Mouse (Mus musculus) liver, embryonic 15.5 days (tissue): ENCODE data around the gene Inhbb. TPM values are rescaled to one million over a fixed set of nuclear protein-coding genes. Genes with fewer than 3 reads are reported as not detected.

ENCODE experiments used
- ATAC-seq: fragments of 200-750 bp; cut with Nextera tagmentation; 2 replicates; pipeline ENCODE4 v1.8.0; 2017; ENCODE audit warnings: moderate number of reproducible peaks, mild to moderate bottlenecking, moderate library complexity; ENCODE audit not compliant: insufficient read depth
- H3K27ac ChIP-seq: fragments of 300-500 bp; sonication (generic); replicated peaks from 2 replicates; pipeline ENCODE4 v1.5.1; 2015; ENCODE audit warnings: mild to moderate bottlenecking, inconsistent platforms
- H3K27me3 ChIP-seq: fragments of 300-500 bp; sonication (generic); 2 replicates; pipeline ENCODE4 v1.6.1; 2015; ENCODE audit warnings: mild to moderate bottlenecking, inconsistent platforms
- H3K36me3 ChIP-seq: fragments of 300-500 bp; sonication (generic); replicated peaks from 2 replicates; pipeline ENCODE4 v1.6.1; 2015; ENCODE audit warnings: moderate library complexity, mild to moderate bottlenecking, inconsistent platforms
- H3K4me1 ChIP-seq: fragments of 300-500 bp; sonication (generic); replicated peaks from 2 replicates; pipeline ENCODE4 v1.6.1; 2015; ENCODE audit warnings: inconsistent platforms
- H3K4me2 ChIP-seq: fragments of 300-500 bp; sonication (generic); 2 replicates; pipeline ENCODE4 v1.6.1; 2015; ENCODE audit warnings: moderate library complexity, mild to moderate bottlenecking, inconsistent platforms
- H3K4me3 ChIP-seq: fragments of 300-500 bp; sonication (generic); replicated peaks from 2 replicates; pipeline ENCODE4 v1.5.1; 2015; ENCODE audit warnings: mild to moderate bottlenecking, inconsistent platforms
- H3K9ac ChIP-seq: fragments of 300-500 bp; sonication (generic); 2 replicates; pipeline ENCODE4 v1.6.1; 2015; ENCODE audit warnings: moderate library complexity, mild to moderate bottlenecking, inconsistent platforms
- H3K9me3 ChIP-seq: fragments of 300-500 bp; sonication (generic); replicated peaks from 2 replicates; pipeline ENCODE4 v1.6.1; 2016; ENCODE audit warnings: inconsistent platforms
- WGBS: fragments of 180-500 bp; shearing (Covaris S2); methylation state at CpG from one replicate; pipeline ENCODE4 v1.1.7; 2015; ENCODE audit warnings: mixed read lengths; ENCODE audit not compliant: insufficient replicate concordance; 5-methylcytosine and 5-hydroxymethylcytosine counted together
- polyA plus RNA-seq: library from polyadenylated mRNA; unstranded; fragments of >200 nt; fragmentation: Nextera tagmentation; extraction: Ambion mirVana; gene quantifications from 2 replicates; pipeline ENCODE4 v1.2.1, GENCODE M21; 2015

The Inhbb gene
- polyA plus RNA-seq, 1 experiment from 2014 or later = 0.09 TPM

DNA sequence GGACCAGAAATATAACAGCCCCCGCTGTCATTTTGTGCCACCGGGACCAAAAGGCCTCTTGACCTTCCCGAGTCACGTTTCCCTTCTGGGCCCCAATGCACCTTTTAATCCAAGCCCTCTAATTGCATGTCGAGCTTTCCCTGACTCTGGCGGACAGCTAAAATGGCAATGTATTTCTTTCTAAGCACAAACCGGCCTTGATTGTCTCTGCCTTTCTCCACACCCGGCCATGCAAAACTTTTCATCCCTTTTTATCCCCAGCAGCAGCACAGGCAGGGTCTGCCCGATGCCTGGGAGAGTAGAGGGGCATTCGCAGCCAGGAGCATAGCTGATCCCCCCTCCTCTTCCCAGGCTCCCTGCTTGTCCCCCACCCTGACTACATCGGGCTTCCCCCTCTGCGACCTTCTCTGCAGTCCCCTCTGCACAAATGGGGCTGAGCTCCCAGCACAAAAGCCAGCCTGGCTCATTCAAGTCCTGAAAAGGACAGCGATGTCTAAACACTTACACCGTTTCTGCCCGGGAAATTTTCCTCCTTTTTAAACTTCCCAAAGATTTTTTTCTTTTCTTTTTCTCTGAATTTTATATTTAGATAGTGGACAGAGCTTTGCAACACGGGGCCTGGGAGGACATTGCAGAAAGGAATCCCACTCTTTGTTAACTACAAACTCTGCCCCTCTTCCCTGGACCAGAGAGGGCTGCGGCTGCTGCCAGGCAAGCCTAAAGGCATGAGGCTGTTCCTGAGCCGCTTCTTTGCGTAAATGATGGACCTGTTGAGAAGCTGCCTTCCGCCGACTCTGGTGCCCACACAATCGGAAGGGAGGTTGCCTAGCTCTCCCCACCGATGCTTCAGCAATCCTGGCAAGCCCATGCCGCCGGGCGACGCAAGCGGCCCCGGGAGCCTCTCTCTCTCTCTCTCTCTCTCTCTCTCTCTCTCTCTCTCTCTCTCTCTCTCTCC lies 2.6 kb downstream of the Inhbb start:
- Histone ChIP-seq H3K36me3 (no peaks in the 10 kb centered on the region), H3K27ac (no peak overlapping the region), H3K4me3 (no peak overlapping the region), H3K4me2 (no peak overlapping the region), H3K9me3 (no peaks in the 10 kb centered on the region), H3K9ac (no peak overlapping the region), H3K27me3 (peaks cover 84% of the 10 kb centered on the region), H3K4me1 (peaks cover 21% of the 10 kb centered on the region; the same call in 1 of the 2 replicates)
- WGBS = 7% methylated on average over 29 of the region's 29 CpGs
- no peak for ATAC-seq

DNA sequence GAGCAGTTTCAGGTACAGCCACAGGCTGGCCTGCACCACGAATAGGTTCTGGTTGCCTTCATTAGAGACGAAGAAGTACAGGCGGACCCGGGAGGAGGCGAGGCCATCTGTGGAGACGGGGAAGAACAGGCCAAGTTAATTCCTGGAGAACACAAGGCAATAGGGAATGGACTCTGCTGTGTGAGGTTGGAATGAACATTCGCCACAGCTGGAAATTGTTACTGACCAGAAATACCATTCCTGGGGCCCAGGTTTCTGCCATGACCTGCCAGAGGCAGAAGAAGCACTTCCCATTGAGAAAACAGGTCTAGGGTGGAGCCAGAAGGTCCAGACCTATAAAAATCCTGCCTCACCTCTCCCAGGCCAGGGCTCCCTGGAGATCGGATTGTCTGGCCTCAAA lies 4.1 kb downstream of the Inhbb start:
- Histone ChIP-seq H3K27me3 (peaks cover 70% of the 10 kb centered on the region), H3K4me2 (no peak overlapping the region), H3K9ac (no peak overlapping the region), H3K9me3 (no peaks in the 10 kb centered on the region), H3K4me3 (no peak overlapping the region), H3K4me1 (peaks cover 21% of the 10 kb centered on the region; the same call in 1 of the 2 replicates), H3K27ac (no peak overlapping the region), H3K36me3 (no peaks in the 10 kb centered on the region)
- WGBS = 63% methylated on average over 8 of the region's 8 CpGs
- ATAC-seq = no peak

- Histone ChIP-seq H3K36me3 (no peaks in the 10 kb centered on the region), H3K4me1 (peaks cover 19% of the 10 kb centered on the region; the same call in 1 of the 2 replicates), H3K4me2 (no peak overlapping the region), H3K27me3 (peaks cover 65% of the 10 kb centered on the region), H3K9me3 (no peaks in the 10 kb centered on the region), H3K27ac (no peak overlapping the region), H3K9ac (no peak overlapping the region), H3K4me3 (no peak overlapping the region)
- 66% methylated on average over 20 of the region's 20 CpGs for WGBS
- ATAC-seq = no peak
Observed at GRCm38 (mm10) chr1:119417542-119417941, 4.5 kb downstream of the Inhbb start.

DNA sequence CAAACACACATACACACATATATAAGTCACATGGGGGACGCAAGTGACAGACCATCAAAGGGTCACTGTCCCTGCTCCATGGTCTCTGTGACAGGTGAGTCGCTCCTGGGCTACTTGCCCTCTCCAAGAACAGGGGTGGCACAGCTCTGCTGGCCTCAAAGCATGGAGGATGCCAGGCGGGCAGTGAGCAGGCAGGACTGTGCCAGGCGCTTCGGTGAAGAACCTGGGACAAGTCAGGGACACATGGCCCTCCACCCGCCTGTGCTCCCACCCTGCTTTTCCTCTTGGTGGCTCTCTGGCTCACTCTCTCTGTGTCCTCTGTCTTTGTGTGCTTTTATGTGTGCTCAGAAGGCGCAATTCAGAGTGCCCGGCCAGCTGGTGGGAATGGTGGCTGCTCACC lies 5.4 kb downstream of the Inhbb start:
- Histone ChIP-seq H3K4me1 (peaks cover 11% of the 10 kb centered on the region; the same call in 1 of the 2 replicates), H3K4me3 (no peak overlapping the region), H3K4me2 (no peak overlapping the region), H3K27me3 (peaks cover 56% of the 10 kb centered on the region), H3K9me3 (no peaks in the 10 kb centered on the region), H3K36me3 (no peaks in the 10 kb centered on the region), H3K9ac (no peak overlapping the region), H3K27ac (no peak overlapping the region)
- ATAC-seq = no peak
- WGBS = 58% methylated on average over 8 of the region's 8 CpGs

- H3K27me3 ChIP-seq = peaks cover 52% of the 10 kb centered on the region
- 29% methylated on average over 7 of the region's 7 CpGs for WGBS
Observed at GRCm38 (mm10) chr1:119416177-119416576, 5.9 kb downstream of the Inhbb start.

DNA sequence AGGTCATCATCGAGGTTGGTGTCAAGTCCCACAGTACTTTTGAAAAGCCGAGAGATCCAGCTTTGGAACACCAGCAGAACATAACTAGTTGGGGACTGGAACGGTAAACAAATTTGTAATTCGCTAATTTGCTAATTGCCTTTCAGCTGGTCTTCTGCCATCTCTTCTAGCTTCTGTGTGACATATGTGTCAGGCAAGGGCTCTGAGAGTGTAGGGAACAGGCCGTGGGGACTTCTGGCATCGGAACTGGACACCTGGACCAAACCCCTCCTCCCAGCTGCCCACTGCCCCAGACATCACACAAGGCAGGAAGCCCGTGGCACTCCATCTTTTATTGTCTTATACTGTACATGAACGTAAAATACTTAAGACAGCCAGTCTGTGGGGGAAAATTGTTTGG lies 6.9 kb downstream of the Inhbb start:
- H3K36me3 ChIP-seq = no peaks in the 10 kb centered on the region
- H3K4me2 ChIP-seq = no peak overlapping the region
- H3K27ac ChIP-seq = no peak overlapping the region
- ATAC-seq = no peak
- H3K4me1 ChIP-seq = no peaks in the 10 kb centered on the region; the same call in 1 of the 2 replicates
- peaks cover 42% of the 10 kb centered on the region for H3K27me3 ChIP-seq
- no peaks in the 10 kb centered on the region for H3K9me3 ChIP-seq
- WGBS = 71% methylated on average over 8 of the region's 8 CpGs
- no peak overlapping the region for H3K4me3 ChIP-seq
- H3K9ac ChIP-seq = no peak overlapping the region

More at GRCm38 (mm10) chr1:119416177-119416576, 5.9 kb downstream of the Inhbb start:
- H3K9ac ChIP-seq = no peak overlapping the region
- H3K4me3 ChIP-seq = no peak overlapping the region
- no peak for ATAC-seq
- peaks cover 7% of the 10 kb centered on the region; the same call in 1 of the 2 replicates for H3K4me1 ChIP-seq
- no peak overlapping the region for H3K27ac ChIP-seq
- no peak overlapping the region for H3K4me2 ChIP-seq
- no peaks in the 10 kb centered on the region for H3K36me3 ChIP-seq
- no peaks in the 10 kb centered on the region for H3K9me3 ChIP-seq

GRCm38 (mm10) chr1:119410661-119411060 lies 11.4 kb downstream of the Inhbb start:
- 64% methylated on average over 5 of the region's 5 CpGs for WGBS
- H3K27me3 ChIP-seq = no peaks in the 10 kb centered on the region
- no peak overlapping the region for H3K9ac ChIP-seq
- H3K4me3 ChIP-seq = no peak overlapping the region
- H3K4me1 ChIP-seq = no peaks in the 10 kb centered on the region
- no peak for ATAC-seq
- no peaks in the 10 kb centered on the region for H3K9me3 ChIP-seq
- H3K27ac ChIP-seq = no peak overlapping the region
- no peaks in the 10 kb centered on the region for H3K36me3 ChIP-seq
- H3K4me2 ChIP-seq = no peak overlapping the region

DNA sequence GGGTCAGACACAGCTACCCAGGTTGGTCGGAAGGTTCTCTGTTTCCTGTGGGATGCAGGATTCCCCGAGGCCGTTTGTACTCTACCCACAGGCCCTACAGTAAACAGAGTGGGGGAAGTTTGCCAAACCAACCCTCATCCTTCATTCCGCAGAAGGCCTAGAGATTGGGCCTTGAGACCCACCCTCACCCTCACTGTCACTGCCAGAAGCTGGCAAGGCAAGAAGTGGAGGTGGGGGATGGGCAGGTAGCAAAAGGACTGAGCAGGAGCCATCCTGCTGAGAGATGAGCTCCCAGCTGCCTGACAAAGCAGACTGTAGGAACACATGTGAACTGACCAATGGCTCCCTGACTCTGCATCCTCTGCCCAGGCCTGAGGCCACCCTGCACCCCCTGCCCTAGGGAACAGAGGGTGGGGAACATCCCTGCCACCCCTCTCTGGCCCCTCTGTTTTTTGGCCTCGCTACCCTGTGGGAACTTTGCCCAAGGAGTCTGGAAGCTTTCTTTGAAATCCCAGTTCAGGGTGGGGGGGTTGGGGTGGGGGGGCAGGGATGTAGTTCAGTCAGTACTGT lies 12.4 kb downstream of the Inhbb start:
- Histone ChIP-seq H3K36me3 (no peaks in the 10 kb centered on the region), H3K9me3 (no peaks in the 10 kb centered on the region), H3K27me3 (no peaks in the 10 kb centered on the region), H3K27ac (no peak overlapping the region), H3K4me3 (no peak overlapping the region), H3K9ac (no peak overlapping the region), H3K4me2 (no peak overlapping the region), H3K4me1 (no peaks in the 10 kb centered on the region)
- WGBS = 40% methylated on average over 5 of the region's 5 CpGs
- no peak for ATAC-seq

- ATAC-seq = no peak
- Histone ChIP-seq H3K9me3 (no peaks in the 10 kb centered on the region), H3K36me3 (no peaks in the 10 kb centered on the region), H3K4me1 (no peaks in the 10 kb centered on the region), H3K27me3 (no peaks in the 10 kb centered on the region), H3K4me3 (no peak overlapping the region), H3K4me2 (no peak overlapping the region), H3K27ac (no peak overlapping the region), H3K9ac (no peak overlapping the region)
- WGBS = 67% methylated on average over 7 of the region's 7 CpGs
Observed at GRCm38 (mm10) chr1:119409106-119409505, 12.9 kb downstream of the Inhbb start.

- WGBS = 35% methylated on average over 6 of the region's 6 CpGs
- Histone ChIP-seq H3K4me2 (no peak overlapping the region), H3K27ac (no peak overlapping the region), H3K9me3 (no peaks in the 10 kb centered on the region), H3K27me3 (no peaks in the 10 kb centered on the region), H3K36me3 (no peaks in the 10 kb centered on the region), H3K4me1 (no peaks in the 10 kb centered on the region), H3K4me3 (no peak overlapping the region), H3K9ac (no peak overlapping the region)
- ATAC-seq = no peak
Observed at GRCm38 (mm10) chr1:119407691-119408315, 14.2 kb downstream of the Inhbb start.

DNA sequence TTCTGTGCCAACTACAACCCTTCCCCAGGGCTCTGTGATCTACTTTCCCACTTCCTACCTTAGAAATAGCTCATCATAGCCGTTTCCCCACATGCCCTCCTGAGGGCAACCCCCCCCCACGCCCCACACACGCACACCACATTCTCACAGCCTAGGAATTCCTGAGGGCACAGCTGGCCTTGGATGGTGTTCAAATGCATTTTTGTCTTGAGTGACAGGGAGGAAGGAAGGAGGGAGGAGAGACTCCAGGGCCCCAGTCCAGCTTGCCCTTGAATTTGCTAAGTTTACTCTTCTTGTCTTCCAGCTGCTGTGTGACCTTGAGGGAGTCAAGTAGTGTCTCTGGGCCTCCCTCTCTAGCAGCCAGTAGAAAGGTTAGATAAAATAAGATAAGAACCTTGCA lies 17.2 kb downstream of the Inhbb start:
- H3K4me3 ChIP-seq = no peak overlapping the region
- no peaks in the 10 kb centered on the region for H3K4me1 ChIP-seq
- 33% methylated on average over 3 of the region's 3 CpGs for WGBS
- no peak overlapping the region for H3K4me2 ChIP-seq
- no peak overlapping the region for H3K9ac ChIP-seq
- H3K27ac ChIP-seq = no peak overlapping the region
- no peak for ATAC-seq
- no peaks in the 10 kb centered on the region for H3K27me3 ChIP-seq
- H3K9me3 ChIP-seq = no peaks in the 10 kb centered on the region
- H3K36me3 ChIP-seq = no peaks in the 10 kb centered on the region
